Mouse (Mus musculus) c-Kit-negative CD71-positive TER-119-positive erythroid progenitor cells, embryonic 14.5 days (primary cell): Measurements from ENCODE around the gene Crygs.
"Not testable (repeated sequence)": the region's sequence is repeated elsewhere in the genome, so short reads cannot be mapped to it uniquely, and the experiment has no call there.

Experiments
- DNase-seq: peaks from one replicate; pipeline ENCODE4 v3.0.0-alpha.2; 2013; ENCODE audit warnings: low read depth, low spot score

The Crygs gene

DNA sequence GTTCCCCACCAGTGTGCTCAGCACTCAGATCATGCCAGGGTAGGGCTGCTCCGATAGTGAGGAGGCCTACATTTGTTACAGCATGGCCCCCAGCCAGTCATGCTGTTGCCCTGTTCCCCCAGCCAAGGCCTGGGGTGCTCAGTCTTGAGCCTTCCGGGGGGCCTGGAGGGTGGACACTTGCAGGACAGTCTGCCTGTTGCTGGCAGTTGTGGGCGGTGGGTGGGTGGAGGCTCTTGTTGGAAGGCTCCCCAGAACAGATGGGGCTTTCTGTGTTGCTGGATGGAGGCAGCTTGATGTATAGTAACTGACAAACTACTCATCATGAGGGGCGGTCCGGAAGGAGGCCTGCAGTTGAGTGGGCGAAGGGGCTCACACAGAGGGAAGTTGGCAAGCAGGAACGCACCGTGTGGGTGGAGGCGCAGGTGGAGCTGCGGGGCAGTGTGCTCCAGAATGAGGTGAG, 21.4 kb downstream of the Crygs start:
- DNase-seq, result no peak

DNA sequence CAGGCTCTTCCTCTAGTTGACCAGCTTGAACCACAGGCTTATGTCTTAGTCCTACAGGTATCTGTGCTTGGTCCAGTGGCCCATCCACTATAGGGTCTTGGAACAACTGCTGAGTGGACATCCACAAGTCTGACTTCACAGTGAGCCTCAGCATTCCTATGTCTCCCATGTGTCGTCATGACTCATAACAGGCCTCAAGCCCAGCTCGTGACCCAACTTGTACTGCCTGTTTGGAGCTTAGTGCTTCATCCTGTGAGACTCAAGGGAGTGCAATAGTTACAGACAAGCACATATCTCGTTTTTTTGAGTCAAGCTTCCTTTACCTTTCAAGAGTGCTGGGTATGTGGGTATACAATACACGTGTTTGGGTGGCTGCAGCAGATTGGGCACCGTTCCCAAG, 28.7 kb downstream of the Crygs start:
- DNase-seq, result no peak

DNA sequence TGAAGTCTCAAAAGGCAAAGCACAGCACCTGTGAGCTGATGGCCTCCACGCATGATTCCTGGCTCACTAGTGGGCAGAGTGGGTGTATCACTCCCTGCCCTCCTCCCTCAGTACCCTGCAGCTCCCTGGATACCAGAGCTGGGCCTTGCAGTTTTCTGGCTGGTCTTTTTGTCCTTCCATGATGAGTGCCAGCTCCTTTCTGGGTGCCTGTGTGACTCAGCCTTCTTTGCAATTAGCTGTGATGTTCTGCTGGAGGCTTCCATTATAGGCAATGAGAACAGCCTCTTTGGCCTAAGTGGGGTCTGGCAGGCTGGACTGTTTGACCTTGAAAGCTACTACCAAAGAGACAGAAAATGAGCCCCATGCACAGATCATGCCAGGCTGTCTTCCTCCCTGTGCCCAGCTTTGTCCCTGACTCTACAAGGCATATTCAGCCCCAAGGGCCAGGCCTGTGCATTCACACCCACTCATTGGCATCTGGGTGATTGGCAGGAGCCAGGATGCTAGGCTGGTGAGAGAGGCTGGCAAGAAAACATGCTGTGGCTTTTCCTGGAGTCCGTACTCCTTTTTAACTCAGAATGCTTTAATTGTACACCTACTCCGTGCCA, 32.0 kb downstream of the Crygs start:
- no peak for DNase-seq

- DNase-seq, result not testable (repeated sequence)
Observed at GRCm38 (mm10) chr16:22778296-22778695, 33.1 kb downstream of the Crygs start.

GRCm38 (mm10) chr16:22775471-22775985, 35.8 kb downstream of the Crygs start:
- DNase-seq, result no peak

- no peak for DNase-seq
Observed at GRCm38 (mm10) chr16:22768661-22769060, 42.7 kb downstream of the Crygs start.

- DNase-seq, result no peak
Observed at GRCm38 (mm10) chr16:22767405-22767804, 44.0 kb downstream of the Crygs start.

GRCm38 (mm10) chr16:22766738-22767211, 44.6 kb downstream of the Crygs start:
- DNase-seq, result no peak

- DNase-seq, result no peak
Observed at GRCm38 (mm10) chr16:22765531-22765930, 45.8 kb downstream of the Crygs start.
